Mouse (Mus musculus) left cerebral cortex, adult 6 months (tissue): ENCODE measurements around the gene H2al1e. TPM values are rescaled to one million over a fixed set of nuclear protein-coding genes. Genes with fewer than 3 reads are reported as not detected.

Source experiments
- long read RNA-seq, 2 experiments: library from polyadenylated mRNA; unstranded; transcript quantifications; one replicate each; pipeline ENCODE4 v2.0.0; 2019 to 2020
- polyA plus RNA-seq: library from polyadenylated mRNA; unstranded; fragments of <200 nt; fragmentation: Nextera tagmentation; gene quantifications from 2 replicates; pipeline ENCODE4 v1.2.3, GENCODE M21; 2021

H2al1e gene
- not detected in 2 replicates for polyA plus RNA-seq
- long read RNA-seq, experiment 1: 0 reads
- long read RNA-seq, experiment 2: 0 reads

GRCm38 (mm10) chrX:11311634-11312033, at the start of gene H2al1e:
TSS of gene H2al1e (plus strand) at chrX:11311934.

GRCm38 (mm10) chrX:11298957-11299356, 12.8 kb upstream of the H2al1e start, which contains the start of gene H2al1a:
TSS of gene H2al1a (plus strand) at chrX:11299257.

GRCm38 (mm10) chrX:11302132-11302531, 9.6 kb upstream of the H2al1e start, which contains the start of gene H2al1b:
TSS of gene H2al1b (plus strand) at chrX:11302432.

GRCm38 (mm10) chrX:11305355-11305754, 6.4 kb upstream of the H2al1e start, which contains the start of gene H2al1c:
TSS of gene H2al1c (plus strand) at chrX:11305655.

GRCm38 (mm10) chrX:11308524-11308923, 3.2 kb upstream of the H2al1e start, which contains the start of gene H2al1d:
TSS of gene H2al1d (plus strand) at chrX:11308824.

GRCm38 (mm10) chrX:11314858-11315257, 3.1 kb downstream of the H2al1e start, which contains the start of gene H2al1f:
TSS of gene H2al1f (plus strand) at chrX:11315158.

GRCm38 (mm10) chrX:11317956-11318355, 6.2 kb downstream of the H2al1e start, which contains the start of gene H2al1g:
TSS of gene H2al1g (plus strand) at chrX:11318256.

GRCm38 (mm10) chrX:11321192-11321591, 9.5 kb downstream of the H2al1e start, which contains the start of gene H2al1h:
TSS of gene H2al1h (plus strand) at chrX:11321492.

GRCm38 (mm10) chrX:11324359-11324758, 12.6 kb downstream of the H2al1e start, which contains the start of gene H2al1i:
TSS of gene H2al1i (plus strand) at chrX:11324659.

GRCm38 (mm10) chrX:11327522-11327921, 15.8 kb downstream of the H2al1e start, which contains the start of gene H2al1j:
TSS of gene H2al1j (plus strand) at chrX:11327822.

Other genes starting within 250 kb of the H2al1e start
- gene H2al1a, start 12.7 kb upstream of the H2al1e start, polyA plus RNA-seq: not detected in 2 replicates
- not detected in 2 replicates for gene H2al1b, start 9.5 kb upstream of the H2al1e start, polyA plus RNA-seq
- gene H2al1c, start 6.3 kb upstream of the H2al1e start, polyA plus RNA-seq: not detected in 2 replicates
- not detected in 2 replicates for gene H2al1d, start 3.1 kb upstream of the H2al1e start, polyA plus RNA-seq
- not detected in 2 replicates for gene H2al1f, start 3.2 kb downstream of the H2al1e start, polyA plus RNA-seq
- gene H2al1g, start 6.3 kb downstream of the H2al1e start, polyA plus RNA-seq: not detected in 2 replicates
- gene H2al1h, start 9.6 kb downstream of the H2al1e start, polyA plus RNA-seq: not detected in 2 replicates
- gene H2al1i, start 12.7 kb downstream of the H2al1e start, polyA plus RNA-seq: not detected in 2 replicates
- gene H2al1j, start 15.9 kb downstream of the H2al1e start, polyA plus RNA-seq: not detected in 2 replicates